Mouse (Mus musculus) CD4-positive, CD25-positive, alpha-beta regulatory T cell, adult 9 weeks (primary cell): ENCODE measurements around the gene 9130008F23Rik. TPM values are rescaled to one million over a fixed set of nuclear protein-coding genes. Genes with fewer than 3 reads are reported as not detected.

Experiments
- polyA plus RNA-seq: library from polyadenylated mRNA; unstranded; fragments of 100-300 nt; shearing (Covaris generic); gene quantifications from one replicate; pipeline ENCODE4 v1.2.1, GENCODE M21; 2017

The 9130008F23Rik gene
- polyA plus RNA-seq: 0.25 TPM

DNA sequence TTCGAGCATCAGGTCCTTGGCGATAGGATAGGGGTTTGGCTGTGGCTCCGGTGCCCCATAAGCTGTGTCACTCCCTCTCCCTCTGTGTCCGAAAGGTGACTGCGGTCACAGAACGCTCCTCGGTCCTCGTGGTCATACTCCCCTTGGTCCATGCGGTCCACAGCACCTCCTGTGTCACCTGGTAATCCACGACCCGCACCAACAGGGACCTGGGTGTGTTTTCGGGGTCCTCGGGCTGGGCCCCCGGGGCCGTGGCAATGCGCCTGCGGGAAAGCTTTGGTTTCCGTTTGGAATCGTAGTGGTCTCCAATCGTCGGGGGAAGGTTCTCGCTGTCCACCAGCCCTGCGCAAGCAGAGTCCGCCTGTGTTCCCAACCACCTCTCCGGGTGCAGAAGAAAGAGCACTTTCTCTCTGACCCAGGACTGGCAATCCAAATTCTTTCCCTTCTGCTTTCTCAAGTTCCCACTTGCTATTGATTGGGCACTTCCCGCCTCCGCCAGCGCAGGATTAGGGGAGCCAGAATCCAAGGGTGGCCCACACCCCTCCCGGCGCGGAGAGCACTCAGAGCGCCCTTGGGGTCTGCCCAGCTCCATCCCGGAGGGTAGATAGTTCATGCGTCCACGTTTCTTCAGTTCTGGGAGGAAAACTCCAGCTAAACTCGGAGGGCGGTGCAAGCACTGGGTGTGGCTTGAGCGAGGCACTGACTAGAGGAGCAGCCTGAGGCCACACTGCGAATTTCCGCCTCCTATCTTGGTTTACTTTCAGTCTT, at the start of gene 9130008F23Rik:
9130008F23Rik (minus strand) TSS at position 636 of the 768 bp plus-strand sequence.

DNA sequence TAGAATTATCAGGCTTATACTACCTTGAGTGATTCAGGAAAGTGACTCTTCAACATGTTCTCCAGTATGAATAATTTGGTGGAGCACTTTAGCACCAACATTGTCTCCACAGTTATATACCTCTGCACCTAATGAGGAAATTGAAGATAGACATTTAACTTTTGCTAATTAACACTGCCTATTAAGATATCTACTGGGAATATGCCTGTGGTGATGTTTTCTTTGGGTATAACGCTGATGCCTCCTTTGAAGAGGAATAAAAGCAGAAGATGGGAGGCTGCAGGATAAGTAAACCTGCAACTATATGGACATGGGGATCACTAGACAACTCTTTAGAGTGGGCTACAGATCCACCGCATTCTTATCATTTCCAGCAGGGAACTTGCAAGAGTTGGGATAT, 33.9 kb upstream of the 9130008F23Rik start, which contains the start of gene Glyatl3:
Glyatl3 (minus strand) TSS at position 101 of the 400 bp plus-strand sequence.

Other genes with a start within 250 kb of the 9130008F23Rik start
- gene Esp3, start 248.5 kb downstream of the 9130008F23Rik start, polyA plus RNA-seq: not detected
- not detected for gene Esp1, start 153.4 kb downstream of the 9130008F23Rik start, polyA plus RNA-seq
- gene Crisp2, start 73.6 kb downstream of the 9130008F23Rik start, polyA plus RNA-seq: not detected
- not detected for gene Rhag, start 69.4 kb downstream of the 9130008F23Rik start, polyA plus RNA-seq
- not detected for gene Glyatl3, start 33.8 kb upstream of the 9130008F23Rik start, polyA plus RNA-seq
- gene Mut, start 54.1 kb upstream of the 9130008F23Rik start, polyA plus RNA-seq: 29.7 TPM
- 26.8 TPM for gene Cenpq, start 54.5 kb upstream of the 9130008F23Rik start, polyA plus RNA-seq